Mouse (Mus musculus) telencephalon, adult 2 months (tissue): ENCODE data around the gene Pts.

Experiments used
- DNase-seq: peaks from one replicate; pipeline ENCODE4 v3.0.0-alpha.2; 2011; ENCODE audit warnings: low read depth, low spot score

The Pts gene

DNA sequence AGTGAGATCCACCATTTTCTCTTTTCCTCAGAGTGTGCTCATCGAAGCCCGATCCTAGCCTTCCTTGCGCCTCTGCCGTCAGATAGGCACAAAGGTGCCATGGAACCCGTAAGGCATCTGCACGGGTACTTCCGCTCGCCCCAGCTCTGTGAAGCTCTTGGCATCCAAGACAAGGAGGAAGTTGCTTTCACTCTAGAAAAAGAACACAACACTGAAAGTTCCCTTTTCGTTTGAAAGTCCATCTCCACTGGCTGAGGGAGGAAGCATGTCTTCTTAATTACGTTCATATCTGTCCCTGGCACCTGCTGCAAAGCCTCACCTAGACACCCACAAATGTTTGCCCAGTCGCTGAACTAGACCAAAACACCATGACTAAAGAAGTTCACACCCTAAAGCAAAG is 4.8 kb upstream of the Pts start:
- no peak for DNase-seq

DNA sequence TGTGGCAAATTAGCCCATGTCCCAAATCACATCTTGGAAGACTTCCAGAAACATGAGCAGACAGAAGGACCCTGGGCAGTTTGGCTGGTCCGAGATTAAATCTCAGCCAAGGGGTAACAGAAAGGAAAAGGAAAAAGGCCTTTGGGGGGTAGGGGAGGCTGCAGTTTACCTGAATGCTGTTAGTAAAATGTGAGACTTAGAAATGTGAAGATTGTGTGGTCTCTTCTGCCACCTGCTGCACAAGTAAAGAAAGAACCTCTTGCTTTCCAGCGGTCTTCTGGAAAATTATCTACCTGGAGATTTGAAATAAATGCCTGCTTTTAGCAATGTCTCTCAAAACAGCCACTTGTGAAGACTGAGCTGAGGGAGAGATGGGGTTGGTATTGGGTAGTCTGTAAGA is 2.4 kb upstream of the Pts start:
- peak; percentile 66 for DNase-seq

DNA sequence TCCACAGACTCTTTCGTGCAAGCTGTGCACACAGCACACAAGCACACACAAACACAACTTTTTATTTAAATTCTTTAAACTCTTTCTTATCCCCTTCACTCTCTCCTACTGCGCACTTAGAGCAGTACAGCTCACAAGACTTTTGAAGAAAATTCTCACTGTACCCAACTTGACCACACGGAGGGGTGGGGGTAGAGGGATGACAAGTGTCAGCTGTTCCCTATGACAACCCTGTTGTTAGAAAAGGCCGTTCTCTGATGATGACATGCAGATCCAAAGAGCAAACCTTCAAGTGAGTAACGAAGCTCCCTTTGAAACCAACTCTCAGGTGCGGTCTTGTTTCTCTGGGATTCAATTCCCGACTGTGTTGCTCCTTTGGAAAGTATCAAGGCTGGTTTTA is 664 bp downstream of the Pts start:
- no peak for DNase-seq

DNA sequence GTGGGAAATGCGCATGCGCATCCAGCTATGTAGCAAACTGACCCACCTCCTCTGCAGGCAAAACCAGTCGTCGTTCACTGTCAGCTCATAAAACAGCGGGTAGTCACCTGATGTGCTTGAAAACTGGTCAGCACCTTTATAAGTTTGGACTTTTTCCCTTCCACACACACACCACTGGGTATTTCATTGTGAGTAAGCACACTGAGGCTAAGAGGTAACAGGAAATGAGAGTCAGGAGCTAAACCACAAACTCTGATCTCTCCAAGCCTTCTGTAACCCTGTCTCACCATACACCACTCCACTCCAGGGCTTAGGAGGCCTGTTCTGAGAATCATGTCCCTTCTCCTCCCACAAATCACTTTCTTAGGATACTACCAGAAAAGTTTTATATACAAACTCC is 2.9 kb downstream of the Pts start:
- DNase-seq, result no peak

DNA sequence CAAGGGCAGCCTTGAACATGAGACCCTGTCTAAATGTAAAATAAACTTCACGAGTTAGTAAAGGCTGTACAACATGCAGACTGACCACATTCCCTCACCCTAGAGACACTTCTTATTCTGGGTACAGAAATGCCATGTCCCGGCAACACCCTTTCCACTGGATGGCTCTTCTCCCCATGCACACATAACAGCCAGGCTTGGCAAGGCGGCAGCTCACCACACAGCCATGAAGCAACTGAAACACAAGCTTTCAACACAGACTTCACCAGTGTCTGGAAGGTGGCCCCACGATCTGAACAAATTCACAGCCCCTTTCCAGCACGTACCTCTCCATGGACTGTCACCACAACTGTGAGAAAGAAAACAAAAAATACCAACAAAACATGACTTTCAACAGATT is 3.6 kb downstream of the Pts start:
- DNase-seq, result no peak

DNA sequence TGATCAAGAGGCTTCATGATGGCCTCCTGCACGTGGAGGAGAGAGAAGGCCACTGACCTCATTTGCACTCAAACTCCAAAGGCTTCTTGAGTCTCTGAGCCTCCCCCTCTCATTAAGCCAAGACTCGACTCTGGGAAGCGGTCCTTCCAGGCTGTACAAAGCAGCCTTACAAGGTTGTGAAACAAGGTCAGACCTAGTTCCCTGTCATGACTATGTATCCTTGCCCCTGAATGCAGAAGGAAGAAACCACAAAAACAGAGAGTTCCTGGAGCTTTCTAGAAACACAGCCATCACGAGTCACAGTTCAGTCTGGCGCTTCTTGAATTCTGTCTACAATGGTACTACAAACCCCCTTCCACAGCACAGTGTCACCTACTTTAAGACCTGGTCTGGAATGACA is 6.0 kb downstream of the Pts start:
- no peak for DNase-seq

DNA sequence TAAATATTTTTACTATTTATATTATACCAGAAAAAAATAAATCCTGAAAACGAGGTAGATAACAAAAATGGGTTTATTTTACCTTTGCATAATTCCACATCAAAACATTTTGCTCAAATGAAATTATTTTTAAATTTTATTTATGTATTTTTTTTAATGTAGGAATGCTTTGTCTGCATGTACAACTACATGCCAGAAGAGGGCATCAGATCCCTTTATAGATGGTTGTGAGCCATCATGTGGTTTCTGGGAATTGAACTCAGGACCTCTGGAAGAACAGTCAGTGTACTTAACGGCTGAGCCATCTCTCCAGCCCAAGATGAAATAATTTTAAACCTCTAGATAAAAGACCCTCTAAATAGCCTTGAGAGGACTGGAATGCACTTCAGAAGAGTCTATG is 7.0 kb downstream of the Pts start:
- no peak for DNase-seq

DNA sequence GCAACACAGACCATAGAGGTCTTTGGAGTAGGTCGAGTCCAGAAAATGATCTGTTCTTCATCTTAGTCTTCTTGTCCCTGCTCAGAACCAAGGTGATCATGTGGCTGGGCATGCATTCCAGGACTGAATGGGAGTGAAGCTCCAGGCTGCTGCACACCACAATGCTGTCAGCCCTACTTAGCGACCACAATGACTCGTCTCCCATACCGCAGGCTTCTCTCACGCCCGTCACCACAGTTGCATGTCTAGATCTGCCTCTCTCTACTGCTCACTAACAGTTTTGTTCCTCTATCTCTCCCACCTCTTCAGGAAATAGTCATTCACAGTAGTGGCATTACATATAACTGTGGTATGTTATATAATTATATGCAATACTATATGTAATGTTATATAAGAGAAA is 7.8 kb downstream of the Pts start:
- no peak for DNase-seq

DNA sequence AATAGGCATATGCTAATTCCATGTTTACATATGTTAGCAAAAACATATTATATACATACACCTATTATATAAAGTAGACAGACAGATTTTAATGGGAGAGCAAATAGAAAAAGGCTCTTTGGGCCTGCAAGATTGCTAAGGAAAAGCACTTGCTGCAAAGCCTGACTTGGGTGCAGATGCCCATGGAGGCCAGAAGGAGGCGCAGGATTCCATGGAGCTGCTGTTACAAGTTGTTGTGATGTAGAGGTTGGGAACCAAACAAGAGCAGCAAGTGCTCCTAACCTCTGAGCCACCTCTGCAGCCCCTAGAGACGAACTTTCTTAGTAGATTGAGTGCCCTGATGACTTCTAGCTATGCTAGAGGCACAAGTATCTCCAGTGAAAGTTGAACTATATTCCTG is 9.7 kb downstream of the Pts start:
- DNase-seq, result no peak

DNA sequence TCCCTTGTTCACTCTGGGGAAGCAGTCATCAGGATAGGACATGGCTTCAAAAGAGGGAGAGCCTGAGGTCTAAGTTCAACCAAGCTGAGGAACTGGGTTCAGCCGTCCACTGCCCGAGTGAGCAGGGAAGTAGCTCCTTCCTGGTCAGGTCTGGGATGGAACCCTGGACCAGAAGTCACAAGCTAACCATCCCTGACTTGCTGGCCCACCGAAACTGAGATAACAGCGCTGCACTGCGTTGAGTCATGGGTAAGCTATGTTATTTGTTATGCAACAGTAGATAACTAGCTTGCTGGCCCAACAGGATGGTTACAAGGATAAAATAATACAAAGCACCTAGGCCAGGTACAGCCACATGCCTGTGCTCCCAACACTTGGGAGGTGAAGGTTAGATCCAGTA is 13.1 kb downstream of the Pts start:
- DNase-seq, result no peak

DNA sequence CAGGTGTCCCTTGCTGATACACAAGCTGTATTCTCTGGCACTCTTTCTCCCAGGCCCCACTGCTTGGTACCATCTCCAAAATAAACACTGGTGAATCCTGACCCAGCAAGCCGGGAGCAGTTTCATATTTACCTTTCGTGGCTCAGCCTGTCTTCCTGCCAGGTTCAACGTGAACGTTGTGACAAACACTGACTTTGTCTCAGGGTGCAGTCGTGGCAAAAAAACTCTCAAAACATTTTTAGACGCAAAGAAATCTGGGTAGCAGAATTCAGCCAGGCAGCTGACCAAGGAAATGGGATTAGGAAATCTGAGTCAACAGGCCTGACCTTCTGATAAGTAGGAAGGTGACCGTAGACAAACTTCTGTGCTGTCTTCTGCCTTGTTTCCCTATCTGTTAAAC is 21.0 kb downstream of the Pts start:
- no peak for DNase-seq

DNA sequence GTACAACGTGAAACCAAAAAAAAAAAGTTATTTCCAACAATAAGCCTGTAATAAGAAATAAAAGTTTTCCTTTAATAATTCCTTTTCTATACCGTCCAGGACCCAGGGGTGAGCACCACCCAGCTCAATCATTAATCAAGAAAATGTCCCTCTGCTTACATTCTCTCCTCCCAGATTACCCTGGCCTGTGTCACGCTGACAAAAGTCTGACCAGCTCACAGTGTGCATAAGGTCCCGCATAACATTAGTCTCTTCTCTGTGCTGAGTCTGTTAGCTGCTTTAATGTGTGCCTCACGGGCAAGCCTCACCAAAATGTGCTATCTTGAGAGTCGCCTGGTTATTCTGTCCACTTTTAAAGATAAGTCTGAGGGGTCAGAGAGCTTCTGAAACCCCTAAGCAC is 23.1 kb downstream of the Pts start:
- no peak for DNase-seq

DNA sequence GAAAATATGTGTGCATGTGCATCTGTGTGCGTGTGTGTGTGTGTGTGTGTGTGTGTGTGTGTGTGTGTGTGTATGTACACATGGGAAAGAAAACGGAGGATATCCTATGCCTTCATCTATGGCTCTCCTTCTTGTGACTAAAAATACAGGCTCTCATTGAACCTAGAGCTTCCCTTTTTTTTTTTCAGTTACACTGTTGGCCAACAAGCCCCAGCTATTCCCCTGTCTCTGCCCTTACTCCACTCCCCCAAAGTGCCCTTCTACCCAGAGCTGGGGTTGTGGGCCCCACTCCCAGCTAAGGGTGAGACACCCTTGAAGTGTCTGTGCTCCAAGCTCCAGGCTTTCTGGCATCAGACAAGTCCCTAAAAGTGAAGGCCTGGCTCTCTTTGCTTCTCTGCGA is 25.6 kb downstream of the Pts start:
- DNase-seq, result no peak

DNA sequence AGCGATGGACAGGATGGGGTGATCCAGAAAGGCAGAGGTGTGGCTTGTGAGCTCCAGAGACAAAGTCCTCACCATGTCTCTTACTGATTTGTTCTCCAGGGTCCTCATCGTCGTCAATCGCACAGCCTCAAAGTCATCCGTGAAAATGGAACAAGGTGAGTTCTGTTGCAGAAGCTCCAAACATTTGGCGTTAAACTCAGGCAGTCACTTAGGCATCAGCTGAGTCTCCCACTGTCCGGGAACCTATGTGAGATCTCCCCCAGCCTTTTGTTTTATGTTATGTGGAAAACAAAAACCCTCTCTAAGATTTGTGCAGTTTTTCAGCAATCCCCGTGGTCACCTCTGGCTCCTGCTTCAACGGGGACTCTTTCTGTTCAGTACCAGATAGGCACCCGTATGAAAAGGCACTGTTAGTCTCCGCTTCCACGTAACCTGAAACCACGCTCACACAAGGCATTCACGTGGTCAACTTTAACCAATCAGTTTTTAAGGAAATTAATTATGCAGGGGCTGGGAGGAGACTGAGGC is 27.5 kb downstream of the Pts start:
- peak; percentile 29 for DNase-seq

DNA sequence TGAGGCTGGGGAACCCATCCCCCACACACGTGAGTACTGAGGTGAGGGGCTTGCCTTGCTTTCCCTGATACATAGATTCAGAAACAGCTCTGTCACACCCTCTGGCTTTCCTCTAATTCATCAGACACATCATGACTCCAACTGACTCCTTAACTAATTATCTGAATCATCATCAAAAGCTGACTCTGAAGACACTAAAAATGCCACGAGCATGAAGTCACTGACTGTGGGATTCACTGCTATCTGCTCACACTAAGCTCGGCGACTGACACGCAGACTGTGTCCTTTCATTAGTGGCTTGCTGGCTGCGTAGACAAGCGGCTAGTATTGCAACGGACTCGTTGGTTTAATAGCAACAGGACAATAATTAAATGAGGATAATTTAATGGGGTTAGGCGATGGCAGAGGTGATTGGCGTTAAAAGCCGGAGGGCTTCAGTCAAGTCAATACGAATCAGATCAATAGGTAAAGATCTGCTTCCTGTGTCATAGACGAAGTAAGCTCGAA is 28.0 kb downstream of the Pts start:
- no peak for DNase-seq

DNA sequence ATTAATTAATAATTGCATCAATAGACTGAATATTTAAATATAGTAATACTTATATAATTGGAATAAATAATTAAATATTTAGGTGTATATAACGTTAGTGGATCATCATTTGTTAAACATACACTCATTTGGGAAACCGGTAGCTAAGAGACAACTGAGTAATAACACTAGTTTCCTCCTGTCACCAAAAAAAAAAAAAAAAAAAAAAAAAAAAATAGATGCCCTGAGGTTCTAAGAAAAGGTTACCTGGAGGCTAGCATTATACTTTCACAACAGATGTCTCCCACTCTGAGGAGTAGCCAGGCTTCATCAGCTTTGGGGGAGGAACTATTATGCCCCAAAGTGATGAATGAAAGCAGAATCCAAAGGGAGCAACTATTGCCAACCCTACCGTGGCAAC is 28.7 kb downstream of the Pts start:
- no peak for DNase-seq

DNA sequence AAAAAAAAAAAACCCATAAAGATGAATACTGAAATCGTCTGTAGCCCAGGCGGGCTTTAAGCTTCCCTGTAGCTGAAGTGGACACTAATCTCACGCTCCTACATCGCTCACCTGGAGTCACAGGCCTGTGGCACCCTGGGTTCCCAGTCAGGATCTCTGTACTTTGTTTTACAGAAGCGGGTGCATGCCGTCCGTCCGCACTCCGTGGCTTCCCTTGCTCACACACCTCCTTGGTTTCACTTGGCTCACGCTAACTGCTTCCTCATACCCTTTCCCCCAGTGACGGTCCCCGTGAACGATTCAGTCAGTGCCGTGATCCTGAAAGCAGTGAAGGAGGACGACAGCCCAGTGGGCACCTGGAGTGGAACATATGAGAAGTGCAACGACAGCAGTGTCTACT is 29.7 kb downstream of the Pts start:
- DNase-seq, result no peak

DNA sequence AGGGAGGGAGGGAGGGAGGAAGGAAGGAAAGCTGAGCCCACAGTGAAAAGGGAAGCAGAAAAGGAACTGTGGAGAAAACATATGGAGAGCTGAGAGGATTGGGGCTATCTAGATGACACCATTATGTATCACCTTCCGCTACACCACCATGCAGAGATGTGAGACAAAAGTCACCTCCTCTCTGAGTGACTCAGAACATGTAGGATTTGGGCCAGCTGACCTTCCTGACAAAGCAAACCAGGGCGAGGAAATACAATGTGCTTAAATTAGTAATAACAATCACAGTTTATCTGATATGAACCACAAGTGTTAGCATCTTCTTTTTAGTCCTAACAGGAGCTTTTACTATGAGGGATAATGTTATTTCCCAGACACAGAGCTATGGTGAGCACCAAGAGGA is 31.0 kb downstream of the Pts start:
- DNase-seq, result no peak

DNA sequence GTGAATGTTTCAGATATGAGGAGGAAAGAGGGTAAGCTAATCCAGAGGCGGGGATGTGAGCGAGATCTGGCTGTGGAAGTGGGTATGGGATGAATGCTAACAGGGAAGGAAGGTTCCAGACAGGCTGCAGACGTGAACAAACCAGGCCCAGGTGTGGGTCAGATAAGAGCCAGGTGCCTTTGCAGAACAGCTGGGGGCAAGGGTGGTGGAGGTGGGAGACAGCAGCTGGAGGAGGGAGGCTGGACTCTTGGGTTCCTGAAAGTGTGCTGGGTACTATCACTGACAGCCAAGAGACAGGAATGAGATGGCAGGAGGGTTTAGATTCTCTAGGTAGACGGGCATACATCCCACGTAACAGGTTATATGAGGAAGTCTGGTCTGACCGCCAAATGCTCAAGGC is 31.4 kb downstream of the Pts start:
- no peak for DNase-seq

DNA sequence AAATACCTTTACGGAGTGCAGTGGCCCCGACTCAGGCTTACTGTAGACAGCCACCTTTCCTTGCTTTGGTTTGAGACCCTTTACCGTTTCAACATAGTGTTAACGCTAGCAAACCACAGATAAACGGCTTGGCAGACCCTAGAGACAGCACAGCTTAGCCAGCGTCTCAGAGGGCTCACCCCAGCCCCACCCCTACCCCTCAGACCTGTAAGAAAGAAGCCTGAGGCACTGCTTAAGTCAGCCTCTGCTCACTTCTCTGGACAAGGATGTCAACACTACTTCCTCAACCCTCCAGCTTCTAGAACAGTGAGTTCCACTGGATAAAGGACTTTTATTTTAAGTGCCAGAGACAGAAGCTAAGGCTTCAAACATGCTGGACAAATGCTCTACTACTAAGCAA is 32.0 kb downstream of the Pts start:
- DNase-seq, result no peak

DNA sequence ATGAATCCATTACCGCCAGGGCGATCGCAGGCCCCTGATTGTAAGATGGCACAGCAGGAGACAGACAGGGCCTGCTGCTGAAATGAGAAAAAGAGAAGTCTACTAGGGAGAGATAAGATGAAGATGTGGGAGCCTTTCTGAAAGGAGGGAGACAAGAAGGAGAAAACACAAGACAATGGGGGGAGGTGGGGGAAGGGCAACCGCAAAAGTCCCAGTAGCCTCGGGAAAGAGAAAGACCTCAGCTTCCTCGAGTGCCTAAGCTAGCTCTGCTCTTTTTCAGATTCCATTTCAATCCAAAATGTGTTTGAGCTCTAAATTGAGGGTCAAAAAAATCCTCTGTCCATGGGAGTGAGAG is 32.4 kb downstream of the Pts start:
- DNase-seq, result no peak

DNA sequence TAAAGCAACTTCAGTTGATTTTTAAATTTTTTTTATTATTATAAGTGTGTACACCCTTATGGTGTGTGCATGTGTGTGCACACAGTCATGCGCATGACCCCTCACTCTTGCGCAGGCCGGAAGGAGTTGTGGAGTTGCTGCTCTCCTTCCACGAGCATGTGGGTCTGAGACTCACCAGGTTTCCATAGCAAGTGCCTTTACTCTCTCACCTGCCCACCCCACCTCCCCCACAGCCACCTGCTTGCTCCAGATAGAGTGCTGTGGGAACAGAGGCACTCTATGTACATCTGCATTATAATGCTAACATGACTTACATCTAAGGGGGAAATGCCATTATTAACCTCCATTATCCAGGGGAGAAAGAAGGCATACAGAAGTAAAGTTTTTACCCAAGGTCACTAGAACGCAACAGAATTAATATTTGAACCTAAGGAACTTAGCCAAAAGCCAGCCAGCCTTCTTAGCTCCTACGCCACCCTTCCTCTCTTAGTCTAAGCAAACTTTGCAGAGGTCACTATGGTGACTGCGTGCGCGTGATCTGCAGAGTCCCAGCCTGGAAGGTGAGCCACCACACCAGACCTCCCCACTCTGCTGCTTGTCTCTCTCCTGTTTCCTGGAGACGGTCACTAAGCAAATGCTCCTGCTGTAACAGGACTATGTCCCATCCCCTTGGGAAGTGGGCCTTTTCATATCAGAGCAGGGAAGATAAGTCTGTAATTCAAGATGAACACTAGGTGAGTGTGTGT is 32.9 kb downstream of the Pts start:
- no peak for DNase-seq

DNA sequence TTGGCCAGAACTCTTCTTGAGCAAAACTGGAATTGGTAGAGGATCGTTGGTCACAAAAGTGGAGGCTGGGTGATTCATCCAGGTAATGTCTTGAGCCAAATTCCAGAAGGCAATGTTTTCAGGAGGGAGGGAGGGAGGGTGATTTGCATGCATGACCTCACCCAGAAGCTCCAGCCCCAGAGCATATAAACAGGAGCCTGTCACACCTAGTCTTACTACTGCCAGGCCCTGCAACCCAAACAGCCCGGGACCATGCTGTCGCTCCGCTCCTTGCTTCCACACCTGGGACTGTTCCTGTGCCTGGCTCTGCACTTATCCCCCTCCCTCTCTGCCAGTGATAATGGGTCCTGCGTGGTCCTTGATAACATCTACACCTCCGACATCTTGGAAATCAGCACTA is 34.2 kb downstream of the Pts start, which contains the start of gene Plet1:
TSS of gene Plet1 (plus strand) at position 215 of the 400 bp plus-strand sequence.
- no peak for DNase-seq

DNA sequence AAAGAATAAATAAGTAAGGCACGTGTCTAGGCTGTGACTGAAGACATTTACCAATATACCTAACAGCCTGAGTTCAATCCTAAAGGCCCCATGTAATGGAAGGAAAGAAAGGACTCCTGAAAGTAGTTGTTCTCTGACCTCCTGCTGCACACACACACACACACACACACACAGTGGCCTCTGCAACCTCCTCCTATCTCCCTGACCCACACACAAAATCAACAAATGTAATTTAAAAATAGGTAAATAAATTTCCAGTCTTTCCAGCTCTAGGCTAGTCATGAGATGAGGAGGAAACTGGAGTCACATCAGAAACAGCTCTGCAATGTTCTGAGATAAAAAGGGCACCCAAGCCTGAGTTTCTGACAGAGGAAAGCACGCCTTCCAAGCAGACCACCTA is 34.7 kb downstream of the Pts start:
- no peak for DNase-seq
